Mouse (Mus musculus): ENCODE data around the gene Dlgap4.

GRCm38 (mm10) chr2:156614258-156614556 lies 702 bp downstream of the Dlgap4 start:
- no peak for TF ChIP-seq POLR2A (IDR thresholded peaks at IDR 0.05; ENCODE audit: control insufficient read depth, extremely low read depth, insufficient read depth, low read length, poor library complexity)
- no peak for TF ChIP-seq CTCF (IDR thresholded peaks at IDR 0.05; ENCODE audit: borderline replicate concordance, control insufficient read depth, extremely low read depth, insufficient read depth, low read length, poor library complexity)

All from thymus, adult 2 months (tissue).